ENCODE assay signal across 25 mouse cellular contexts in genomic region chr14:23093306-23093705, GRCm38 (mm10).
A peak's percentile ranks its signal among the peaks of the same experiment; 100 is the strongest.
DNase-seq lines count a peak whose midpoint lies in the region; ATAC-seq lines count a peak whose summit lies in the region.
"Had no signal": no experiment of that assay in that cellular context is flagged by ENCODE, and none has a peak within 500 bp of the region (broad histone marks: within the 10 kb centered on the region; RNA-seq: fewer than 3 reads in every experiment).

No protein-coding gene starts in this region.

- no peak overlapping the region for H3K4me2 ChIP-seq in liver, embryonic 12.5 days
- H3K4me2 ChIP-seq: embryonic facial prominence, embryonic 12.5 days; heart, embryonic 11.5 days; heart, embryonic 15.5 days; hindbrain, embryonic 15.5 days had no signal

- ATAC-seq in liver, embryonic 12.5 days = no peak
- ATAC-seq: forebrain, postnatal 0 days; Patski had no signal

- no peak overlapping the region for H3K9ac ChIP-seq in liver, embryonic 12.5 days
- H3K9ac ChIP-seq: embryonic facial prominence, embryonic 12.5 days; forebrain, postnatal 0 days; heart, embryonic 15.5 days; hindbrain, embryonic 15.5 days had no signal

- WGBS in liver, embryonic 12.5 days (ENCODE audit: insufficient replicate concordance) = 57% methylated on average over 4 of the region's 4 CpGs

- peak; percentile 53 for DNase-seq in heart, adult 11 months
- no peak for DNase-seq in heart, postnatal 36 days
- peak; percentile 83 for DNase-seq in cerebellum, adult 11-12 months
- peak; percentile 74 for DNase-seq in cerebellum, adult 9-10 months
- DNase-seq in cerebellum, postnatal 25 days = peak; percentile 72 to 78
- no peak for DNase-seq in right cerebral cortex, postnatal 25 days
- DNase-seq in gastrocnemius, postnatal 25 days = no peak
- DNase-seq: adrenal gland, adult 2 months; adrenal gland, postnatal 36 days; forebrain, postnatal 0 days; gastrocnemius, adult 2 months; gastrocnemius, postnatal 36 days; heart, adult 2 months; heart, postnatal 14 days; kidney, adult 11 months; kidney, adult 9 months had no signal

- intact Hi-C loops in heart, postnatal 36 days (cut with DNase I) = no loop called here

- no peak overlapping the region for H3K27ac ChIP-seq in liver, embryonic 12.5 days
- H3K27ac ChIP-seq: embryonic facial prominence, embryonic 12.5 days; gastrocnemius, adult 2 months; heart, adult 2 months; heart, embryonic 15.5 days; hindbrain, embryonic 10.5 days; hindbrain, embryonic 15.5 days; kidney, postnatal 0 days had no signal

- H3K27me3 ChIP-seq in liver, embryonic 12.5 days (replicated peaks) = no peaks in the 10 kb centered on the region
- H3K27me3 ChIP-seq: CH12.LX; embryonic facial prominence, embryonic 12.5 days; heart, embryonic 15.5 days; hindbrain, embryonic 15.5 days; Patski had no signal

- H3K9me3 ChIP-seq in liver, embryonic 12.5 days (replicated peaks) = no peaks in the 10 kb centered on the region
- H3K9me3 ChIP-seq: embryonic facial prominence, embryonic 12.5 days; heart, embryonic 15.5 days; hindbrain, embryonic 10.5 days; hindbrain, embryonic 15.5 days had no signal

- no peaks in the 10 kb centered on the region for H3K36me3 ChIP-seq in liver, embryonic 12.5 days
- H3K36me3 ChIP-seq: embryonic facial prominence, embryonic 12.5 days; heart, embryonic 15.5 days; hindbrain, embryonic 10.5 days; hindbrain, embryonic 15.5 days had no signal

- no peaks in the 10 kb centered on the region for H3K4me1 ChIP-seq in liver, embryonic 12.5 days
- H3K4me1 ChIP-seq: heart, embryonic 15.5 days had no signal

- no peak overlapping the region for H3K4me3 ChIP-seq in liver, embryonic 12.5 days
- H3K4me3 ChIP-seq: embryonic facial prominence, embryonic 12.5 days; gastrocnemius, adult 2 months; heart, adult 2 months; heart, embryonic 15.5 days; hindbrain, embryonic 10.5 days; hindbrain, embryonic 15.5 days had no signal

Comparison
In these comparisons a context has a peak if more than half of its experiments do, and no peak if none do; other contexts are left out.
1. DNase-seq: peak in heart, adult 11 months (single experiment), cerebellum, adult 11-12 months (single experiment), cerebellum, adult 9-10 months (single experiment) and cerebellum, postnatal 25 days (2 of 2); none in heart, postnatal 36 days (0 of 2), right cerebral cortex, postnatal 25 days (single experiment) and gastrocnemius, postnatal 25 days (single experiment).